Mouse (Mus musculus) retina, embryonic 14.5 days (tissue): Measurements from ENCODE around the gene Socs3.

Experiments
- DNase-seq: peaks from one replicate; pipeline ENCODE4 v3.0.0-alpha.2; 2015; ENCODE audit warnings: low spot score

Socs3 gene

DNA sequence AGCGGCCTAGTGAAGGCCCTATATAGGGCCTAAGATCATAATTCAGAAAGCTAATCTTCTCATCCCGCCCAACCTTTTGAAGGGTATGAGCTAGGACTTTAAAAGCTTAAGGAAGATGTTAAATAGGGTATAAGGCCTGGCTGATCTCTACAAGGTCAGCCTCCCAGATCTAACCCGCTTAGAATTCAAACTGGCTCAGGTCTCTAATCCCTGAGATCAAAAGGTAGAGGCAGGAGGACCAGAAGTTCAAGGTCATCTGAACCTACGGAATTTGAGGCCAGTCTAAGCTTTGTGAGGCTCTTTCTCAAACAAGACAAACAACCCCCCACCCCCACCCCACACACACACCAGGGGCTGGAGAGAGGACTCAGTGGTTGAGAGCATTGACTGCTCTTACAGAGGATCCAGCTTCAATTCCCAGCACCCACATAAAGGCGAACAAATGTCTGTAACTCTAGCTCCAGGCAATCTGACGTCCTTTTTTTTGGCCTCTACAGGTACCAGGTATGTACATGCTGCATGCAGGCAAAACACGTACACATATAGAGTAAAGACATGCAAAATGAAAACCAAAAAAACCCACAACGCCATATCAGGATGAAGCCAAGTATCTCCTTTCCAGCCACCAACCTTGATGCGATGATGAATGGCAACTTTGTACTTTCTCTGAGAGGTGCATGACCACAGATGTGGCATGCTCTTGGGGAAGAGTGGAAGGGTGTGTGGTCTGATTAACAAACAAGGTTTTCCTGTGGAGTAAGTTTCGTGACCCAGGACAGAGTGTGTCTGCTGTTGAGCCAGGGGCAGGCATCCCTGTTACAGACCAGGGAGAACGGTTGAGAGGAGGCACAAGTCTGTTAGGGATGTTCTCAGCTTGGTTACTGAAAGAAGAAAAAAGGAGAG, 3.1 kb upstream of the Socs3 start:
- DNase-seq, result no peak

DNA sequence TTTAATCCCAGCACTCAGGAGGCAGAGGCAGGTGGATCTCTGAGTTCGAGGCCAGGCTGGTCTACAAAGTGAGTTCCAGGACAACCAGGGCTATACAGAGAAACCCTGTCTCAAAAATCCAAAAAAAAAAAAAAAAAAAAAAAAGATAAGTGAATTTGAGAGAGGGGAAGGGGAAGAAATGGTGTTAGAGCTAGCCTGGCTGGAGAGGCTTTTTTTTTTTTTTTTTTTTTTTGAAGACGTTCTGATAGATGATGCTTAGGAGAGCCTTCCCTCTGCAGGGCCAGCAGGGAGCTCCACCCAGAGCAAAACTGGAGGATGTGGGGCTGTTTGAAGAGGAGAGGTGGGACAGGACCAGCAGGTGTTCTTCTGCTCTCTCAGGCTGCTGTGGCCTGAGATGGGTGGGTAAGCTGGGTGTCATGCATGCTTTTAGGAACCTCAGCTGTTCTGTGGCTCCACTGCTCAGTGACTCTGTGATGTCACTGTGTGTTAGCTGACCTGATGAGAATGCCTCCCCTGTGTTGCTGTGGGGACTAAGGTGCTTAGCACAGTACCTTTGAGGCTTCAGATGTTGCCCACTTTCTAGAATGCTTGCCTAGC, 1.9 kb upstream of the Socs3 start:
- DNase-seq, result no peak

DNA sequence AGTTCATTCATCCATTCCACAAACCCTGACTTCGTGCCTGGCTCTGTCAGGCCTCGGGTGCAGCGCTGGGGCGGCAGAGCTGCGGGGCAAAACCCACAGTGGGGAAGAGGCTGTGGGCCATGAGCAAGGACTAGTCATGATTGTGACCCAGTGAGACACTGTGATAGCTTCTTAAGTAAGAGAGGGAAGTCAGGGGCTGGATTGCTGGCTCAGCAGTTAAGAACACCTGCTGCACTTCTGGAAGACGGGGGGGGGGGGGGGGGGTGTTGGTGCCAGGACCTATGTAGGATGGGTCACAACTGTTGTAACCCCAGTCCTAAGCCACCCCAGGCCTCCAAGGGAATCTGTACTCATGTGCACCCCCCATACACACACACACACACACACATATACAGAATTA, 1.3 kb upstream of the Socs3 start:
- DNase-seq, result no peak

DNA sequence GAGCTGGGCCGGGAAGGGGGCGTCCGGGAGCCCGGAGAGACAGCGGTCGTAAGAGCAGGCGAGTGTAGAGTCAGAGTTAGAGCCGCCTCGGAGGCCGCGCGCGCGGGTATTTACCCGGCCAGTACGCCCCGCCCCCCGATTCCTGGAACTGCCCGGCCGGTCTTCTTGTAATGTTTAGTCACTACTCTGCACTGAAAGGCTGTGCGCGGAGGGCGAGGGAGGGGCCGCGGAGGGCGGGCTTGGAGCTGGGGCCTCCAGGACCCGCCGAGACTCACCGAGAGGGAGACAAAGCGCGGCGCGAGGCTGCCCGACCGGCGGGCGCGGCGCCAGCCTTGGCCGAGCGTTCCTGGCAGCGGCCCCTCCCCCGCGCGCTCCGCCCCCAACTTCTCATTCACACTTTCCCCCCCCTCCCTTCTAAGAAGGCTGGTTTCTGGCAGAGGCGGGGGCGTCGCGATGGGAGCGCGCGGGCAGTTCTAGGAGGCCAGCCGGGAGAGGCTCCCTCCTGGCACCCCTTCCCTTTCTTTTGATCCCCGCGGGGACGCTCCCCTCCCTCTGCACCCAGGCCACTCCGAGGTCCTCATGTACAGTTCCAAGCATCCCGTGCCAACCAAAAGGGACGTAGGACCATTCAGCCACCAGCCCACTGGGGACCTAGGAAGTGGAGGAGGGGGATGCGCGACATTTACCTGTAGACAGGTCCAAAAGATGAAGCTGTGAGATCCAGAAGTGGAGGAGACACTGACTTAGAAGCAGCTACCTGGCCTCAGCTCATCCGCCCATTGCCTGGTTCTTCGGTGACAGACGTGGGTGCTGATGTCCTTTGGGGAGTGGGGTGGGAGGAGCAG, 525 bp downstream of the Socs3 start:
- peak; percentile 93 for DNase-seq

DNA sequence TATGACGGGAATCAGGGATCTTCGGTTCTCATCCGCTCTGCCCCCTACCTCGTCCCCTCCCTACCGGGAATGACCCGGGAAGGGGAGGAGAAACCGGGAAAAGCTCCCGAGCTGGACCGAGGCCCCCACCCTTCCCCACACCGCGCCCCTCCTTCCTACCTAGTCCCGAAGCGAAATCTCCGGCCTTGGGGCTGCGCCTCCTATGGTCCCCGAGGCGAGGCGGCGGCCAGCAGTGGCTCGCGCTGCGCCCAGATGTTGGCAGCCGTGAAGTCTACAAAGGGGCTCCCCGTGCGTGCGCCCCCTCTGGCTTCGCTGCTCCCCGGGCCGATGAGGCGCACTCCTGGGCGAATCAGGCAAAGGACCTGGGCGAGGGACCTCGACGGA, 1.1 kb downstream of the Socs3 start:
- DNase-seq, result no peak

DNA sequence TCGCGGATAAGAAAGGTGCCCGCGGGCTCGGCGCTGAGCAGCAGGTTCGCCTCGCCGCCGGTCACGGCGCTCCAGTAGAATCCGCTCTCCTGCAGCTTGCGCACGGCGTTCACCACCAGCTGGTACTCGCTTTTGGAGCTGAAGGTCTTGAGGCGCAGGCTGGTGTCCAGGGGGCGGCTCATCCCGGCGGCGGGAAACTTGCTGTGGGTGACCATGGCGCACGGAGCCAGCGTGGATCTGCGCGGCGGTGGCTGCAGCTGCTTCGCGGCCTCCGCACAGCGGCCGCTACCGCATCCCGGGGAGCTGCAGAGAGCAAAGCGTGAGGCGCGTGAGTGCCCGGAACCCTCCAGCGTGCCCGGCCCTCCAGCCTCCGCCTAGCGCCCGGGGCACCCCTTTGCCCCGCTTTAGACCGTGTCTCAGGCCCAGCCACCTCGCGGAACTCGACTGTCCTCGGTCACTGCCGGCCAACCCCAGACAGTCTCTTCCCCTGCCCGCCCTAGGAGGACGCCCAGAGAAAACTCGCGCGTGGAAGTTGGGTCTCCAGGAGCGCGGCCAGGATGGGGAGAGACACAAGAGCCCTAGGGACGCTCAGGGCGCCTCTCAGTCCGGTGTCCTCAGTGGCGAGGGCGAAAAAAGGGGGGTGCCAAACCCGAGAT, 1.7 kb downstream of the Socs3 start:
- peak; percentile 51 for DNase-seq

DNA sequence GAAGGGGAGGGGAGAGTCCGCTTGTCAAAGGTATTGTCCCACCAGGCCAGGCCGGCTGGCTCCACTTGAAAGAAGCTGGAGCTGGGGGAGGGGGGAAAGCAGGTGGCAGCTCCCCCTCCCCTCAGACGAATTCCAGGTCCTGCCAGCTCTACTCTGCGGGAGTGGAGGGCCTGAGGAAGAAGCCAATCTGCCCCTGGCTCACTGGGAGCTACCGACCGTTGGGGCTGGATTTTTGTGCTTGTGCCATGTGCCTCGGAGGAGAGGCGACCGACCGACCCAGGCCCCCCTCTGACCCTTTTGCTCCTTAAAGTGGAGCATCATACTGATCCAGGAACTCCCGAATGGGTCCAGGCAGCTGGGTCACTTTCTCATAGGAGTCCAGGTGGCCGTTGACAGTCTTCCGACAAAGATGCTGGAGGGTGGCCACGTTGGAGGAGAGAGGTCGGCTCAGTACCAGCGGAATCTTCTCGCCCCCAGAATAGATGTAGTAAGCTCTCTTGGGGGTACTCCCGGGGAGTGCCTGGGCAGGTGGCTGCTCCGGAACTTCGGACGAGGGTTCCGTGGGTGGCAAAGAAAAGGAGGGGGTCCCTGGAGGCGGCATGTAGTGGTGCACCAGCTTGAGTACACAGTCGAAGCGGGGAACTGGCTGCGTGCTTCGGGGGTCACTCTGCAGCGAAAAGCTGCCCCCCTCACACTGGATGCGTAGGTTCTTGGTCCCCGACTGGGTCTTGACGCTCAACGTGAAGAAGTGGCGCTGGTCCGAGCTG, 2.4 kb downstream of the Socs3 start:
- no peak for DNase-seq

DNA sequence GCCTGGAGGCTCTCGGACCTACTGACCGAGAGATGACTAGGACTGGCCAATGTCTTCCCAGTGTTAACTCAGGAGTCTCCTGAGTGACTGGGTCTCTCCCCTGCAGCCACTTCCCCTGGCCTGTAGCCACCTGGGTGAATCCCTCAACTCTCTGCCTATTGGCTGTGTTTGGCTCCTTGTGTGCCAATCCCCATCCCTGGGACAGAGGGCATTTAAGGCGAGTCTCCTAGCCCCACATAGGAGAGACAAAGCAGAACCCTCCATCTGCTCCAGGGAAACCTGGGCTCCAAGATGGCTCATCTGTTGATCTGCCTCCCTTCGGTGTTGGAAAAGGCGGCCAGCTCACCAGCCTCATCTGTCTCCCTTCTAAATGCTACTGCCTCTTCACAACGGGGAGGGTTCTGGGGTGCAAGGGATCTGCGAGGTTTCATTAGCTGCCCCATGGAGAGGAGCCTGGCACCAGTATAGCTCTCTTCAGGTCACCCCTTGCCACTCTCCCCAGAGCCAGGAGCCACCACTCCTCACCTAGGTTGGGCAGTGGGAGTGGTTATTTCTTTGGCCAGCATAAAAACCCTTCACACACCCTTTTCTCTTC, 3.2 kb downstream of the Socs3 start:
- DNase-seq, result no peak

DNA sequence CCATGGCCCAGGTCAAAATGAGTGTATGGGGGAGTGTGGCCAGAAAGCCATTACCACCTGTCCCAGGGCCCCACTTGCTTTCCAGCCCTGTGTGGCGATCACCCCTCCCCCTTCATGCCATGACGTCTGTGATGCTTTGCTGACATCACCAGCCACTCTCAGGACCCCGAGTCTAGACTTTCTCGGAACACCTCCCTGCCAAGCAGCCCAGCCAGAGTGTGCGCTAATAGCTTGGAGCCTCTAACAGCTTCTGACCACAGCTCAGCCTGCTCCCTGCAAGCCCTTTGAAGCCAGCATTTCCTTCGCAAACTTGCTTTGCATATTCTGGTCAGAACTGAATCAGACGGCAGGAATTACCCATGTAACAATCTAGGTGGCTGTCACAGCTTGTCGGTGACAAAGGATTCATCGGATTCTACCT, 4.3 kb downstream of the Socs3 start:
- no peak for DNase-seq

DNA sequence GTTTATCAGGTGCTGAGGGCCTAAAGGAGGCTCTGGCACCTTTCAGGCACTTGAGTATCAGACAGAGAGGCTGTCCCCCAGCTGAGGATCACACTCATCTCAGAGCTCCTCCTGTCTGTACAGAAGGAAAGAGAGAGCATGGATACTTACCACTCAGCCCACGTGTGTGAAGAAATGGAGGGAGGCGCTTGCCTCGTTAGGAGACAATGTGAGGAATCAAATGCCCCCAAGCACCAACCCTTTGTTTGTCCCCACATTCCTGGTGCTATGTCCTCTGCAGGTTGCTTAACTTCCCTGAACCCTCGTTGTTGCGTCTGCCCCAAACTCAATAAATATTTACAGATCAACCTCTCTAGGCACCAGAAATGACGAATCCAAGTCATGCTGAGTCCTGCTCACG, 4.8 kb downstream of the Socs3 start:
- no peak for DNase-seq

DNA sequence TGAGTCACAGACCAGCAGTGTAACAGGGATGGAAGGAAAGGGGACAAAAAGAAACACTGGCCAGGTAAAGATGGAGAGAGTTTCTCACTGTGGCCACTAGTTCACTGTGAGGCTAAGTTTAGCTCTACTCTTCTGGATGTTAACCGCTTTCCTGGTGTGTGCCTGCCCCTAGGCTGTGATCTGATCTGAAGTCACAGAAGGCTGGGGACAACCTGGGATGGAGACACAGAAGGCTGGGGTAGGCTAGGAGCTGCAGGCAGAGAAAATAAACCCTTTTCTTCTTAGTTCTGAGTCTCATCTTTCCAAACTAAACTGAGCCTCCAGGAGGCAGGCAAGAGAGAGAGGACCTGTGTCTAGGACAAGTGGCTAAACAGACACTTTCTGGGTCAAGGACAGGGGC, 5.6 kb downstream of the Socs3 start:
- no peak for DNase-seq

DNA sequence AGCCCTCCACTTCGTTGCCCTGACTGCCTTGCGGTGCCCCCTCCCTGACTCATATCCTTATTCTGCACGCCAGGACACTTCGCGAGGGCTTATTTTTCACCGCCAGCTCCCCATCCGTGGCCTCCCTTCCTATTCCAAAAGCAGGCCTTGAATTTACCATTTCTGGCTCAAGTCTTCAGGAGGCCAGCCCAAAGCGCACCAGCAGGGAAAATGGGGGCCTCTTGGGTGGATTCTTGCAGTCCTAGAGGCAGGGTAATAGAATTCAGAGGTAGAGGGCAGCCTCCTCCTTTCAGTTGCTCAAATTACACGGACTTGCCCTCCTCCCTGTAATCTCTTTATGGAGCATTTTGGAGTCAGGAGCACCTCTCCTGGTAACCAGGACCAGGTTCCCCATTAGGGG, 6.0 kb downstream of the Socs3 start:
- no peak for DNase-seq

DNA sequence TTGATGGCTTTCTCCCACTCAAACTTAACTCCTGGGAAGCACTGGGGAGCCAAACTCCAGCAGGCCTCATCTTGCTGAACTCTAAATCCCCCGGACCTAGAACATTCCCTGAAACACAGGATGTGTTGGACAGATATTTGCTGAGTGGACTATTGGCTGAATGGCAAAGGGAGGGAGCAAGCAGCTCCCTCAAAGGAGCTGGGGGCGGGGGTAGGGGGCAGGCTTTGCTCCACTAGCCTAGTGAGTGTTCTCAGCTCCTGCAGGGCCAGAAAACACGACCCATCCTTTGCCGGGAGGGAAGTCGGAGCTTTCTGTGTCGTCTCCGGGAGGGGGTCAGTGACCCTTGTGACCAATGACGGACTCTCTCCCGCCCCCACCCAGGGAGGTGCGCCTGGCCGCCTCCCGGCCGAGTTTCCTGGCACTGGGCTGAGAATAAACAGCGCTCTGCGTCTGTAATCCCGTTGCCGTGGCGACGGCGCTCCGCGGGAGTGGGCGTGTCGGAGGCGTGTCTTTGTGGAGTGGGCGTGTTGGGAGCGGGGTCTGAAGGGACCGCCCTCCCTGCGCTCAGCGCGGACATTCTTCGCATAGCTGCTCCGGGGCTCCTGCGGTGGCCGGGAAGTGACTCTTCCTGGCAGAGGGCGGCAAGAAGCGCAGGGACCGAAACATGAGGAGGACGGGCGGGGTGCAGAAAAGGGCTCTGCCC, 6.6 kb downstream of the Socs3 start:
- DNase-seq, result peak; percentile 97

DNA sequence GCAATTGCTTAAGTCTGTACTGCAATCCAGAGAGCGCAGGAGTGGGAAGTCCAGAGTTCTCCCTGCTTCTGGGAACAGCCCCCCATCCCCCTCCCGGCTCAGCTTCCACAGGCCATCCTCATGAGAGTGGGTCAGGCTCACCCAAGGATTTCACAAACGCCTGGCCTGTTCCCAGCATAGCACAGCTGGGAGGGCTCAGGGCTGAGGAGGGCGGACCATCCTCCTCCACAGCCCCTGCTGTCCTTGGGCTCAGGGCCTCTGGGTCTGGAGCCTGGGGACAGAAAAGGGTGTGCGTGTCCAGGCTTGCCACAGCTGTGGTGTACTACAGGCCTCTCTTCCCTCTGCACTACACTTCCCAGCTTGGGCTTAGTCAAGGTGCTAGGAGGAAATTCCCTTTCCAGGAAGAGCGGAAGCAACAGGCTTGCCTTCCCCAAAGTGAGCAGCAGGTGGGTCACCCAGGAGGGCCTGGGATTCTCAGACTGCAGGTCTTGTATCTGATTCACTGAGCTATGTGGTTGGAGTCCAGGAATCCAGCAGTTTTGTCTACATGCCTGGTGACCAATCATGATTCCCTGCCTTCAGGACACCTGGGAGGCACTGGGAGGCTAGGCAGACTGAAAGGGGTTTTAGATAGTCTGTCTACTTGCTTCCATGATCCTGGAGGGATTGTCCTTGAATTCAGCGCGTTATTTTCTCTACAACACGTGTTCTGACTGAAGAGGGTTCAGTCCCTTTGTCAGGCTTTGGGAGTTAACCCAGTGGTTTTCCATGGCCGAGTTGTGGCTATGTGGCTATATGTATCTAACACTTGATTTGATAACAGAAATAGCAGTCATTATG, 7.4 kb downstream of the Socs3 start:
- DNase-seq, result peak; percentile 39

DNA sequence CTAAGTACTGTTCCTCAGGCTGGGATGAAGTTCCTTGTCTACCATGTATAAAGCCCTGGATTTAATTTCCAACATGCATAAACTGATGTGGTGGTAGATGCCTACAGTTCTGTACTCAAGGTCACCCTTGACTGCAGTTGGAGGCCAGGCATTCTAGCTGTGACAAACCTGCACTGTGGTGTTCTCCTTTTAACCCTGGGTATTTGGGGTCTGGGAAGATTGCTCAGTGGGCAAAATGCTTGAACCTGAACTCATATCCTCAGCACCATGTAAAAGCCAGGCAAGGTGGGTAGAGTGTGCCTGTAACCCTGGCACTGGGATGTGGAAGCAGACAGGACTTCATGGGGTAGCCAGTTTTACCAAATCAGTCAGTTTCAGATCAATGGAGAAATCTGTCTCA, 9.2 kb downstream of the Socs3 start:
- DNase-seq, result no peak

DNA sequence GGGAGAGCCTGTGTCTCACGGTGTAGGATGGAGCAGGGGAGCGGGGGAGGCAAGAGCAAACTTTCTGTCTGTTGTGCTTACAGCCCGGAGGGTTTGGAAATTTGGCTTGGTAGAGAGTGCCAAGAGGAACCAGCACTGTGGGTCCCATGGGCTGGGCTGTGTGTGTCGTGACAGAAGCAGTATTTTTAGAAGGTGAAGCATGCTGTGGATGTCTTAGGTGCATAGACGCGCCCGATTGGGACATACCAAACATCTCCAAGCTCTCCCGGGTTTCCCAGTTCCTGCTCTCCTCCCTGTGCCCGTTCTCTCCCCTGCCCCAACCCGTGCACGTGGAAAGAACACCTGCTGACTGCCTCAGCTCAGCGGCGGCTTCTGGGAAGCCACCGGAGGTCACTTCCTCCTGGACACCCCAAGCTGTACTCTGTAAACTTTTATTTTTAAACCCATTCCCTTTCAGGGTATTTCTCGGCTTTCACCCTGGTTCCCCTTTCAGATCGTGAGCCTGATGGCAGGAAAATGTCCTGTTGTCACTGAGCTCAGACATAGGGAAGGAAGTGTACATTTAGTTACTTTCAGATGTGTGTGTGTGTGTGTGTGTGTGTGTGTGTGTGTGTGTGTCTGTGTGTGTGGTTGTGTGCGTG, 10.0 kb downstream of the Socs3 start:
- no peak for DNase-seq

DNA sequence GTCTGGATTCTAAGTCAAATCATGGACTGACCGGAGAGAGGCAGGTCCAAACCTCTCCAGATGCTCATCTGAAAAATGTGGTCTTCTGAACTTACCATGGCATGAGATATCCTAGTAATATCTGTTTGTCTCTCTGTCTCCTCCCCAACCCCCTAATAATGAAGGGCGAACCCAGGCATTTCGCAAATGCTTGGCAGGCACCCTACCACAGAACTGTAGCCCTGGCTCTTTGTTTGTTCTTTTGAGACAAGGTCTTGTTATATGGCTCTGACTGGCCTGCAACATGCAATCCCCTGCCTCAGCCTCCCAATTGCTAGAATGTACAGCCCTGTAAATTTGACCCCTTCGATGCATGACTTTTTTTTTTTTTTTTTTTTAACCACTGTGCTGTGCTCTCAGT, 10.7 kb downstream of the Socs3 start:
- DNase-seq, result no peak

DNA sequence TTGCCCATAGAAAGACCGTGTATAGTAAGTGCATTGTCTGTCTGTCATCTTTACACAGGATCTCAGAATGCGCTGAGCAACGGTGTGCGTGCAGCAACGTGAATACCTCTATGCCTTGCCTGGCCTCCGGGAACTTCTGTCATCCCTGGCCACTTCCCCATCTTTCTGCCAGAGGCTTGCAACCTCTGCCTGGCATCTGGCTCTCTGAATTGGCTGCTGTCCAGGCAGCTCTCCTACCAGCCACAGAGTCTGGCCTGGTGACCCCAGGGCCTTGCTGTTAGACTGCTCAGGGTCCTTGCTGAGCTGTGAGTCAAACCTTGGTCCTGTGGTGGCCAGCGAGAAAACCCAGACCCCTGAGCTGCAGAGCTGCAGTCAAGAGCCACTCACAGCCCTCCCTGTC, 11.7 kb downstream of the Socs3 start:
- DNase-seq, result no peak

DNA sequence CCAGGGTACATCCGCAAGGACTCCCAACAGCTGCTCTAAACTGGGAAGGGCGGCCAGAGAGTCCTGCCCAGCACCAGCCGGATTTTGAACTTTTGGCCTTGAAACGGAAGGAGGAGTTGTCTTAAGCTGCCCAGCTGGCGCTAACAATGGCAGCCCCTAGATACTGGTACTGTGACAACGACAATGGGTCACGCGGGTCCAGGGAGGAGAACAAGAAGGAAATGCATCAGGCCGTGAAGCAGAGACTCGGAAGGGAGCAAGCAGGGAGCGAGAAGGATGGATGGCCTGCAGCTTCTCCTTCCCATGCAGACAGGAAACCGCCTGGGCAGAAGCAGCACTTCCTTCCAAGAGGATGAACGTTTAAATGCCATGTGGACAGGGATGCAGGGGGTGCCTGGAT, 14.2 kb downstream of the Socs3 start:
- no peak for DNase-seq
